Mouse (Mus musculus): ENCODE measurements around the gene Tulp1. TPM values are rescaled to one million over a fixed set of nuclear protein-coding genes. Genes with fewer than 3 reads are reported as not detected.

The Tulp1 gene
- polyA plus RNA-seq, 1 experiment from 2014 or later: 3.4 TPM

GRCm38 (mm10) chr17:28341091-28341490 is 23.9 kb downstream of the Tulp1 start:
- ATAC-seq (ENCODE audit: insufficient number of reproducible peaks, low FRiP score, low TSS enrichment, low read depth) (no peak), DNase-seq (ENCODE audit: low spot score) (peak; percentile 78)
- Histone ChIP-seq H3K9ac (ENCODE audit: low read length) (peak overlapping the region; percentile 38; the same call in 1 of the 2 replicates), H3K27me3 (ENCODE audit: control insufficient read depth, insufficient read depth, low read length) (no peaks in the 10 kb centered on the region), H3K27ac (replicated peaks; ENCODE audit: low read depth, low read length) (0 out of 2 replicates have a peak overlapping the region, but pooled peaks have one; percentile 42), H3K4me2 (ENCODE audit: low read depth, severe bottlenecking) (peak overlapping the region; percentile 27; the same call in 1 of the 2 replicates), H3K4me3 (ENCODE audit: low read depth, low read length) (no peak overlapping the region; the same call in 1 of the 2 replicates), H3K36me3 (ENCODE audit: control insufficient read depth, insufficient read depth, low read length) (peaks cover 12% of the 10 kb centered on the region), H3K4me1 (ENCODE audit: control insufficient read depth, insufficient read depth, low read length) (peaks cover 47% of the 10 kb centered on the region), H3K9me3 (ENCODE audit: control insufficient read depth, low read length) (peaks cover 2% of the 10 kb centered on the region; the same call in 1 of the 2 replicates)
- WGBS: 8% methylated on average over 26 of the region's 26 CpGs

- 75% methylated on average over 7 of the region's 7 CpGs for WGBS
- no peak overlapping the region for H3K9ac ChIP-seq (ENCODE audit: low read length)
- 0 out of 2 replicates have a peak overlapping the region, but pooled peaks have one; percentile 42 for H3K27ac ChIP-seq (replicated peaks; ENCODE audit: low read depth, low read length)
- H3K4me3 ChIP-seq (ENCODE audit: low read depth, low read length): no peak overlapping the region
- peaks cover 12% of the 10 kb centered on the region for H3K36me3 ChIP-seq (ENCODE audit: control insufficient read depth, insufficient read depth, low read length)
- ATAC-seq (ENCODE audit: insufficient number of reproducible peaks, low FRiP score, low TSS enrichment, low read depth) (no peak), DNase-seq (ENCODE audit: low spot score) (no peak)
- peaks cover 2% of the 10 kb centered on the region; the same call in 1 of the 2 replicates for H3K9me3 ChIP-seq (ENCODE audit: control insufficient read depth, low read length)
- no peaks in the 10 kb centered on the region for H3K27me3 ChIP-seq (ENCODE audit: control insufficient read depth, insufficient read depth, low read length)
- peaks cover 42% of the 10 kb centered on the region for H3K4me1 ChIP-seq (ENCODE audit: control insufficient read depth, insufficient read depth, low read length)
- H3K4me2 ChIP-seq (ENCODE audit: low read depth, severe bottlenecking): peak overlapping the region; percentile 27; the same call in 1 of the 2 replicates
Observed at GRCm38 (mm10) chr17:28340578-28340977, 24.4 kb downstream of the Tulp1 start.

- Histone ChIP-seq H3K4me3 (ENCODE audit: low read depth, low read length) (no peak overlapping the region), H3K9me3 (ENCODE audit: control insufficient read depth, low read length) (peaks cover 2% of the 10 kb centered on the region; the same call in 1 of the 2 replicates), H3K27ac (replicated peaks; ENCODE audit: low read depth, low read length) (no peak overlapping the region), H3K27me3 (ENCODE audit: control insufficient read depth, insufficient read depth, low read length) (no peaks in the 10 kb centered on the region), H3K36me3 (ENCODE audit: control insufficient read depth, insufficient read depth, low read length) (peaks cover 13% of the 10 kb centered on the region), H3K4me1 (ENCODE audit: control insufficient read depth, insufficient read depth, low read length) (peaks cover 34% of the 10 kb centered on the region), H3K4me2 (ENCODE audit: low read depth, severe bottlenecking) (no peak overlapping the region), H3K9ac (ENCODE audit: low read length) (no peak overlapping the region)
- 95% methylated on average over 7 of the region's 7 CpGs for WGBS
- no peak for ATAC-seq (ENCODE audit: insufficient number of reproducible peaks, low FRiP score, low TSS enrichment, low read depth)
- no peak for DNase-seq (ENCODE audit: low spot score)
Observed at GRCm38 (mm10) chr17:28337547-28337946, 27.5 kb downstream of the Tulp1 start.

GRCm38 (mm10) chr17:28335267-28335666 is 29.8 kb downstream of the Tulp1 start:
- Histone ChIP-seq H3K9ac (ENCODE audit: low read length) (no peak overlapping the region), H3K27me3 (ENCODE audit: control insufficient read depth, insufficient read depth, low read length) (no peaks in the 10 kb centered on the region), H3K4me2 (ENCODE audit: low read depth, severe bottlenecking) (no peak overlapping the region), H3K4me1 (ENCODE audit: control insufficient read depth, insufficient read depth, low read length) (peaks cover 35% of the 10 kb centered on the region), H3K4me3 (ENCODE audit: low read depth, low read length) (no peak overlapping the region), H3K36me3 (ENCODE audit: control insufficient read depth, insufficient read depth, low read length) (peaks cover 17% of the 10 kb centered on the region), H3K9me3 (ENCODE audit: control insufficient read depth, low read length) (peaks cover 2% of the 10 kb centered on the region; the same call in 1 of the 2 replicates), H3K27ac (replicated peaks; ENCODE audit: low read depth, low read length) (no peak overlapping the region)
- WGBS: 67% methylated on average over 10 of the region's 10 CpGs
- ATAC-seq (ENCODE audit: insufficient number of reproducible peaks, low FRiP score, low TSS enrichment, low read depth) (no peak), DNase-seq (ENCODE audit: low spot score) (no peak)

GRCm38 (mm10) chr17:28332915-28333546 is 32.0 kb downstream of the Tulp1 start:
- H3K36me3 ChIP-seq (ENCODE audit: control insufficient read depth, insufficient read depth, low read length): peaks cover 19% of the 10 kb centered on the region
- peaks cover 2% of the 10 kb centered on the region; the same call in 1 of the 2 replicates for H3K9me3 ChIP-seq (ENCODE audit: control insufficient read depth, low read length)
- no peak overlapping the region for H3K27ac ChIP-seq (replicated peaks; ENCODE audit: low read depth, low read length)
- no peak for ATAC-seq (ENCODE audit: insufficient number of reproducible peaks, low FRiP score, low TSS enrichment, low read depth)
- 0 out of 2 replicates have a peak overlapping the region, but pooled peaks have one; percentile 2 for H3K4me2 ChIP-seq (ENCODE audit: low read depth, severe bottlenecking)
- DNase-seq (ENCODE audit: low spot score): peak; percentile 51
- H3K9ac ChIP-seq (ENCODE audit: low read length): 0 out of 2 replicates have a peak overlapping the region, but pooled peaks have one; percentile 17
- peaks cover 43% of the 10 kb centered on the region for H3K4me1 ChIP-seq (ENCODE audit: control insufficient read depth, insufficient read depth, low read length)
- 54% methylated on average over 31 of the region's 31 CpGs for WGBS
- H3K4me3 ChIP-seq (ENCODE audit: low read depth, low read length): no peak overlapping the region
- H3K27me3 ChIP-seq (ENCODE audit: control insufficient read depth, insufficient read depth, low read length): no peaks in the 10 kb centered on the region

- Histone ChIP-seq H3K27ac (replicated peaks; ENCODE audit: low read depth, low read length) (peak overlapping the region; percentile 36; the same call in 1 of the 2 replicates), H3K4me3 (ENCODE audit: low read depth, low read length) (no peak overlapping the region), H3K9me3 (ENCODE audit: control insufficient read depth, low read length) (peaks cover under 1% of the 10 kb centered on the region; the same call in 1 of the 2 replicates), H3K36me3 (ENCODE audit: control insufficient read depth, insufficient read depth, low read length) (peaks cover 15% of the 10 kb centered on the region), H3K9ac (ENCODE audit: low read length) (peak overlapping the region; percentile 34; the same call in 1 of the 2 replicates), H3K4me1 (ENCODE audit: control insufficient read depth, insufficient read depth, low read length) (peaks cover 48% of the 10 kb centered on the region), H3K4me2 (ENCODE audit: low read depth, severe bottlenecking) (0 out of 2 replicates have a peak overlapping the region, but pooled peaks have one; percentile 2), H3K27me3 (ENCODE audit: control insufficient read depth, insufficient read depth, low read length) (no peaks in the 10 kb centered on the region)
- ATAC-seq (ENCODE audit: insufficient number of reproducible peaks, low FRiP score, low TSS enrichment, low read depth) (no peak), DNase-seq (ENCODE audit: low spot score) (peak; percentile 43)
- 44% methylated on average over 13 of the region's 13 CpGs for WGBS
Observed at GRCm38 (mm10) chr17:28332113-28332914, 32.7 kb downstream of the Tulp1 start.

- H3K27ac ChIP-seq (replicated peaks; ENCODE audit: low read depth, low read length): peak overlapping the region; percentile 36; the same call in 1 of the 2 replicates
- ATAC-seq (ENCODE audit: insufficient number of reproducible peaks, low FRiP score, low TSS enrichment, low read depth) (no peak), DNase-seq (ENCODE audit: low spot score) (peak; percentile 55)
- no peak overlapping the region for H3K4me3 ChIP-seq (ENCODE audit: low read depth, low read length)
- H3K9me3 ChIP-seq (ENCODE audit: control insufficient read depth, low read length): no peaks in the 10 kb centered on the region
- no peaks in the 10 kb centered on the region for H3K27me3 ChIP-seq (ENCODE audit: control insufficient read depth, insufficient read depth, low read length)
- no peak overlapping the region for H3K9ac ChIP-seq (ENCODE audit: low read length)
- H3K4me1 ChIP-seq (ENCODE audit: control insufficient read depth, insufficient read depth, low read length): peaks cover 49% of the 10 kb centered on the region
- no peak overlapping the region for H3K4me2 ChIP-seq (ENCODE audit: low read depth, severe bottlenecking)
- WGBS: 20% methylated on average over 5 of the region's 7 CpGs
- peaks cover 14% of the 10 kb centered on the region for H3K36me3 ChIP-seq (ENCODE audit: control insufficient read depth, insufficient read depth, low read length)
Observed at GRCm38 (mm10) chr17:28331241-28332112, 33.5 kb downstream of the Tulp1 start.
